Mouse (Mus musculus) bone marrow, adult 2 months (tissue): Measurements from ENCODE around the gene Dus2. TPM values are rescaled to one million over a fixed set of nuclear protein-coding genes. Genes with fewer than 3 reads are reported as not detected.
"Not testable (repeated sequence)": the region's sequence is repeated elsewhere in the genome, so short reads cannot be mapped to it uniquely, and the experiment has no call there.

ENCODE experiments used
- H3K27ac ChIP-seq: fragments of 200-500 bp; 2 replicates; pipeline ENCODE4 v1.5.1; 2012; ENCODE audit warnings: low read depth, mild to moderate bottlenecking, control low read depth, inconsistent platforms, low read length; ENCODE audit not compliant: control insufficient read depth, poor library complexity, insufficient read depth
- H3K4me1 ChIP-seq: fragments of 200-500 bp; 2 replicates; pipeline ENCODE4 v1.6.1; 2011; ENCODE audit warnings: low read length; ENCODE audit not compliant: control insufficient read depth, insufficient read depth
- H3K4me3 ChIP-seq: fragments of 200-500 bp; replicated peaks from 2 replicates; pipeline ENCODE3; 2011; ENCODE audit warnings: mild to moderate bottlenecking, low read depth, low read length, control low read depth; ENCODE audit not compliant: control insufficient read depth
- CTCF ChIP-seq: fragments of 200-500 bp; IDR thresholded peaks from 2 replicates; pipeline ENCODE4 v1.5.1; 2011; ENCODE audit warnings: low read length, control low read depth; ENCODE audit not compliant: control insufficient read depth, insufficient read depth
- POLR2A ChIP-seq: fragments of 200-500 bp; IDR thresholded peaks from 2 replicates; pipeline ENCODE4 v1.6.1; 2011; ENCODE audit warnings: low read depth, mild to moderate bottlenecking, control low read depth, low read length, borderline replicate concordance; ENCODE audit not compliant: control insufficient read depth
- WGBS: fragments of 180-500 bp; shearing (Covaris S2); methylation state at CpG from one replicate; pipeline ENCODE4 v1.1.7; 2018; 5-methylcytosine and 5-hydroxymethylcytosine counted together
- polyA plus RNA-seq: library from polyadenylated mRNA; stranded (reverse); fragments of >200 nt; gene quantifications from 2 replicates; pipeline ENCODE4 v1.2.4, GENCODE M21; 2011; ENCODE audit warnings: low replicate concordance; ENCODE audit not compliant: missing spikeins, insufficient read depth, insufficient read length

The Dus2 gene
- polyA plus RNA-seq, 1 experiment = 13.5 TPM

DNA sequence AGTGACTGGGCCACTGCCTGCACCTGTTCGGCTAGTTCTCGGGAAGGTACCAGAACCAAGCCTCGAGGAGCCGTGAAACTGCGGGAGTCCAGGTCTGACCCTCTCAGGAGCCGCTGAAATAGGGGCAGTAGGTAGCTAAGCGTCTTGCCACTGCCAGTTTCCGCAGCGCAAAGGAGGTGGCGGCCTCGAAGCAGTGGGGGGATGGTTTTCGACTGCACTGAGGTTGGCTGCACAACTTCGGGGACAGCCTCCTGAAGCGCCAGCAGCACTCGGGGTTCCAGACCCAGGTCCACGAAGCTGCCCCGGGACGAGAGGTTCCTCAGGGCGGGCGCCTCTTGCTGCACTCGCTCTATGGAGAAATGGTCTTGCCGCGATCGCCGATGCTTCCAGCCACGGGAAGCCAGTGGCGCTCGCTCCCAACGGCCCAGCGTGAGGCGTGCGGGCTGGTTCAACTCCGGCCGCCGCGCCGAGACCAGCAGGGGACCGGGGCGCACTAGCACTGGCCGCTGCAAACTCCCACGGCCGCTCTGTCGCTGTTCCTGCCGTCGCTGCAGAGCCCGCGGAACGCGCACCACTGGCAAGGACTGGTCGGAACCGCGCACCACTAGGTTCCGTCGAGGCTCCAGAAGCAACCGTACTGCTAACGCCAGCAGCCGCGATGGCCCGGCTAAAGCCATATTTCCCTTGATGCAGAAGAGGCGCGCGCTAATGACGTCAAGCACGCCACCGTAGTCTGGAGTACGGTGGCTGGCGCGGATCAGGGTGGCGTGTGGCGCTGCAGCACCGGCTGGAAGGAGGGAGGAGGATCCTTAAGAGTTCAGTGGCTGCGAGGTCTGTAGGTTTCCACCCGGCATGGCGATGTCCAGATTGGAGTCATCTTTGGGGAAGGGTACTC lies 19.9 kb downstream of the Dus2 start:
- Histone ChIP-seq H3K27ac (peak overlapping the region; percentile 61), H3K4me3 (peak overlapping the region; percentile 87), H3K4me1 (peaks cover 2% of the 10 kb centered on the region; the same call in 1 of the 2 replicates)
- WGBS = under 1% methylated on average over 74 of the region's 74 CpGs
- TF ChIP-seq POLR2A = peak; percentile 81; the same call in 1 of the 2 replicates
- no peak; the same call in 1 of the 2 replicates for TF ChIP-seq CTCF

DNA sequence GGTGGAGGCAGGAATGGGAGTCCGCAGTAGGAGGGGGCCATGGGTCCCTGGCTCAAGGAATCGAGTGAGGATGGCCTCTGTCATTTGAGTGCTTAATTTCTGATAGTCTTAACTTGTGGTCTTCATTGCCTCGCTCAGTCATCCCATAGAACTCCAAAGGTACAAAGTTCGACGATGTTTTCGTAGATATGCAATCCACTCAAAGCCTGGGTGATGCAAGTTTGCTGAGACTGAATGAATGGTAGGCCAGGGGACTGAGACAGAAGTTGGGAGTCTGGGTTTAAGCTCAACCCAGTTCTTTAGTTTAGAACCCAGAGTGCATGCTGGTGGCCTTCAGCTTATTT lies 20.5 kb downstream of the Dus2 start, which contains the start of gene Ddx28:
Ddx28 (minus strand) TSS at position 240 of the 344 bp plus-strand sequence.
- WGBS = under 1% methylated on average over 6 of the region's 6 CpGs
- Histone ChIP-seq H3K4me3 (peak within 1 kb of the TSS; percentile 87), H3K4me1 (peaks cover 2% of the 10 kb centered on the region; the same call in 1 of the 2 replicates), H3K27ac (peak within 1 kb of the TSS; percentile 61)
- no peak for TF ChIP-seq CTCF
- TF ChIP-seq POLR2A = no peak

DNA sequence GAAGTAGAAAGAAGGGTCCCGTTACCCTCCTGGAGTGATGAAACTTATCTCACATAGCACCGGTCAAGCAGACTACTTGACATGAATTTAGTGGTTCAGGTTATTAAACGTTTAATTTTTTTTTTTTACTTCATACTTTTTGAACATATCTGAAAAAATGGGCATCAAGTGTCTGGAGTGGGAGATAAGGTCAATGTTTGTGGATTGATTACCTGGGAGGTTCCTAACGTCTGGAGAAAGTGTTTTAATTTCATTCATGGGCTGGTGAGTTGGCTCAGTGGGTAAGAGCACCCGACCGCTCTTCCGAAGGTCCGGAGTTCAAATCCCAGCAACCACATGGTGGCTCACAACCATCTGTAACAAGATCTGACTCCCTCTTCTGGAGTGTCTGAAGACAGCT lies 21.1 kb downstream of the Dus2 start:
- peak overlapping the region; percentile 3 for H3K4me3 ChIP-seq
- H3K4me1 ChIP-seq, H3K27ac ChIP-seq: not testable (repeated sequence)
- 56% methylated on average over 8 of the region's 8 CpGs for WGBS

DNA sequence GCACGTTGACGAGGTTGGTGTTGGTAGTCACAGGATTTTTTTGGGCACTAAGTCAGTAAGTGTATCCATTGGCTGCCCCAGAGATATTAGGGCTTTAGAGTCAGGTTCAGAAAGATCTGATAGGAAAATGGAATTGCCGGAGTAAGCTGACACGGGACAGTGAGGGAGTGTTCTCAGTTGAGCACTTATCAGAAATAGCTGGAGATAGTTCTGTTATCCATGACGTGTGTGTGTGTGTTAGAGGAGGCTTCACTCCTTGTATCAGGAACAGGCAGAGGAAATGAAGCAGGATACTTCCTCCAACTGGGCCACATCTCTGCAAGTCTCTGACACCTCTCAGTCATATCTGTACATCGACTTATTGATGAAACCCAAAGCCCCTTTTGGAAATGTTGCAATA lies 25.1 kb downstream of the Dus2 start:
- H3K4me3 ChIP-seq = no peak overlapping the region
- H3K27ac ChIP-seq = no peak overlapping the region
- 65% methylated on average over 6 of the region's 6 CpGs for WGBS
- no peak for TF ChIP-seq CTCF
- H3K4me1 ChIP-seq = no peaks in the 10 kb centered on the region; the same call in 1 of the 2 replicates

DNA sequence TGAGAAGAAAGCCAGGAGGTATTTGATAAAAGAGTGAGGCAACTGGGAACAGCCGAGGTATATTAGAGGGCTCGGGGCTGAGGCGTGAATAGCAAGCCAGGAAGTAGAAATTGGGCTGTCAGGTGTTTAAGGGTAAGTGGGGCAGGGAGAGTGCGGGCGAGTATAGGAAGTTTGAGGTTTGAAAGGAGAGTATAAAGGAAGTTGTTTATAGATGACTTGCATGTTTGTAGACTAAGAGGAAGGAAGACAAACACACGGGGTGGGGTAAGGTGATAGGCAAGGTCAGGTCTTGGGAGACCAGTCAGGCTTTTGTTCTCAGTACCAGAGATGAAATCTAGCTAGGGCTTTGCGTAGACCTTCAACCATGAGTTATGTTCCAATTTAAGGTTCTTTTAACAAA lies 26.0 kb downstream of the Dus2 start:
- WGBS = 13% methylated on average over 7 of the region's 7 CpGs
- no peak for TF ChIP-seq POLR2A
- TF ChIP-seq CTCF = no peak
- H3K27ac ChIP-seq = no peak overlapping the region
- no peak overlapping the region for H3K4me3 ChIP-seq
- H3K4me1 ChIP-seq = no peaks in the 10 kb centered on the region; the same call in 1 of the 2 replicates

DNA sequence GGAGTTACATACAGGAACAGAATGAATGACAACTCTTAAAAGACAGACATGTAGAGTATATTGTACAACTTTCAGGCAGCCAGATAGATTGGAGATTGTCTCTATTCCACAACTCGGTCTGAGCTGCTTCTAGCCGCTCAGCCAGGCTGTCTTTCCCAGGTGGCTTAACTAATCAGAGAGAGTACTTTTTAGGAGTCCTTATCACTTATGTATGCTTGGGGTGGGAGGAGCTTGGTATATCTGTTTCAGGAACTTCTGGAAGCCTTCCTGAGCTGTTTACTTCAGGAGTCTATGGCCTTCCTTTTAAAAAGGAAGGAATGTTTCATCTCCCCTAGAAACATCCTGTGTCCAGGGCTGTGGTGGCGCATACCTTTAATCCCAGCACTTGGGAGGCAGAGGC lies 26.9 kb downstream of the Dus2 start:
- Histone ChIP-seq H3K4me3 (no peak overlapping the region), H3K27ac (no peak overlapping the region), H3K4me1 (no peaks in the 10 kb centered on the region; the same call in 1 of the 2 replicates)
- 67% methylated on average over 3 of the region's 3 CpGs for WGBS
- TF ChIP-seq POLR2A = no peak
- TF ChIP-seq CTCF = no peak

DNA sequence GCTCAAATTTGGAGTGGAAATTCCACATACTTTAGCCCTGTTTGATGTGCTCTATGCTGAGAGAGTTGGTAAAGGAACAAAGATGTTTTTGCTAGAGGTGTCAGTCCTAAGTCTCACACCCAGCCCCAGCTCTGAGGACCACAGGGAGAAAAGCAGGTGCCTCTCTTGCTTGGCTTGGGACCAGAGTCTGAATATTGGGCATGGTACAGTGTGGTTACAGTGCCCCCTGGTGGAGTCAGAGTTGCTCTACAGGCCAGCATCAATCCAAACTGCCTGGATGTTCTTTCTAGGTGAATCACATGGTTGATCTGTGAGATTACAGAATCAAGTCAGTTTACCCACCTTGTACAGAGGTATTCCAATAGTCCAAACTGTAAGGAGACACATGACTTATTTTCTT lies 31.3 kb downstream of the Dus2 start:
- Histone ChIP-seq H3K4me3 (no peak overlapping the region), H3K4me1 (no peaks in the 10 kb centered on the region), H3K27ac (no peak overlapping the region)
- no peak for TF ChIP-seq POLR2A
- peak; percentile 98 for TF ChIP-seq CTCF

DNA sequence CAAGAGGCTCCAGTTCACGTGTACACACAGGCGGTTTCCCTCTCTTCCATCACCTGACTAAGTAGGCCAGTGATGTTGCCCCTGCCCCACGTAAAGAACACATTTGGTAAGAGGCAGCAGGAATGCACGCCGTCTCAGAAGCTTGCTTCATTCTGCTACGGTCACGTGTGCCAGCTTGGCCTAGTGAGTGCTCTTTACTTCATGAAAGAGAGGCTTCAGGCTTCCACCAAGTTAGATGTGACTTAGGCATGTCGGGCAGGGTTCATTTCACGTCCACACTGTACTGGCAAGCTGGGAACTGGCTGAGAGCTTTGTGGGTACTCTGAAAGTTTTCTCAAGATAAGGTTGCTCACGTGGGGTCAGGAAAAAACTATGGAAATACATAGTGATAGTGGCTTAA lies 47.6 kb downstream of the Dus2 start:
- WGBS = 63% methylated on average over 10 of the region's 10 CpGs
- peaks cover 5% of the 10 kb centered on the region for H3K4me1 ChIP-seq
- no peak overlapping the region for H3K27ac ChIP-seq
- no peak overlapping the region for H3K4me3 ChIP-seq
- TF ChIP-seq CTCF (no peak), POLR2A (no peak)

DNA sequence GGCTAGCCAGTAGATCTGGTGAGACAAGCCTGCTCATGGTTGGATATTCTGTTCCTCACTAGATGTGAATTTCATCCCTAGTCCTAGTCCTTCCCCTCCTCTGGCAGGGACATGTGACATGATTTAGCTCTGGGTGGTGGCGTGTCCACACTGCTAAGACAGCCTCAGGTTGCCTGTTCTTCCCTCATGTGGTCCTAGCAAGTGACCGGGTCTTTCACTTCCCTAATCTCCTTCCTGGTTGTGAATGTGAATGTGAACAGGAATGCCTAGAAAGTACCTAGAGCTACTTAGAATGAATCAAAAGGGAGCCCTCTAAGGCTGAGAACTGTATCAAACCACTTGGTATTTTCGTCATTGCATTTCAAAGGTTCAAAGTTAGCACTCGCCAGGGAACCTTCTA lies 48.5 kb downstream of the Dus2 start:
- H3K27ac ChIP-seq = no peak overlapping the region
- peaks cover 5% of the 10 kb centered on the region for H3K4me1 ChIP-seq
- 44% methylated on average over 4 of the region's 4 CpGs for WGBS
- no peak overlapping the region for H3K4me3 ChIP-seq
- no peak for TF ChIP-seq CTCF
